Mouse (Mus musculus): ENCODE data around the gene Rpl10-ps3. TPM values are rescaled to one million over a fixed set of nuclear protein-coding genes. Genes with fewer than 3 reads are reported as not detected.

Rpl10-ps3 gene
- polyA plus RNA-seq, 1 experiment from 2014 or later, result 237 TPM

DNA sequence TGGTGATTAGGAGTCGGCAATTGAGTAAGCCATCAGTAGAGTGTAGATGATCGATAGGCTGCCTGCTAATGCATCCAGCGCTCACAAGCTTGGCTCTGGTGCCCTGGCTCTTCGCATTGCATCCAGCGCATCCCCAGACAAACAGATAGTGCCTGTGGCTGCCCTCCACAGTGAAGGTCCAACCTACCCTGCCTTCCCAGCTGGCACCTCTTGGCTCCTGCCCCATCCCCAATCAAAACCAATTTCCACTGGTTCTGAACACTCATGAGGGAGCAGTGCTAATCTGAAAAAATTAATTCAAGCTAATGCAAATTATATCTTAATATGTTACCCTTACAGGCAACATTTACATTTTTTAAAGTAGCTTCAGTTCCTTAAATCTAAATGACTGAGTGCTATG lies 25.3 kb downstream of the Rpl10-ps3 start:
- no peak overlapping the region for H3K9ac ChIP-seq (ENCODE audit: low read length)
- no peak overlapping the region for H3K27ac ChIP-seq (ENCODE audit: low read length)
- no peaks in the 10 kb centered on the region for H3K27me3 ChIP-seq (ENCODE audit: control insufficient read depth, insufficient read depth, low read depth, low read length)
- no peak overlapping the region for H3K4me3 ChIP-seq (ENCODE audit: low read length)
- no peaks in the 10 kb centered on the region for H3K4me1 ChIP-seq (replicated peaks; ENCODE audit: control insufficient read depth, insufficient read depth, low read length)
- no peaks in the 10 kb centered on the region for H3K36me3 ChIP-seq (ENCODE audit: control insufficient read depth, insufficient read depth, low read length)
- ATAC-seq (ENCODE audit: low read depth), result no peak
- H3K4me2 ChIP-seq (ENCODE audit: low read depth, low read length), result no peak overlapping the region
- H3K9me3 ChIP-seq (ENCODE audit: control insufficient read depth, low read length), result peaks cover 2% of the 10 kb centered on the region; the same call in 1 of the 2 replicates
- WGBS, result 82% methylated on average over 5 of the region's 5 CpGs

- Histone ChIP-seq H3K4me1 (replicated peaks; ENCODE audit: control insufficient read depth, insufficient read depth, low read length) (no peaks in the 10 kb centered on the region), H3K9ac (ENCODE audit: low read length) (no peak overlapping the region), H3K4me2 (ENCODE audit: low read depth, low read length) (no peak overlapping the region), H3K4me3 (ENCODE audit: low read length) (no peak overlapping the region), H3K9me3 (ENCODE audit: control insufficient read depth, low read length) (no peaks in the 10 kb centered on the region), H3K27ac (ENCODE audit: low read length) (no peak overlapping the region), H3K36me3 (ENCODE audit: control insufficient read depth, insufficient read depth, low read length) (no peaks in the 10 kb centered on the region), H3K27me3 (ENCODE audit: control insufficient read depth, insufficient read depth, low read depth, low read length) (no peaks in the 10 kb centered on the region)
- WGBS, result 30% methylated on average over 6 of the region's 6 CpGs
- ATAC-seq (ENCODE audit: low read depth), result no peak
Observed at GRCm38 (mm10) chr9:50317299-50317698, 27.5 kb downstream of the Rpl10-ps3 start.

- Histone ChIP-seq H3K36me3 (ENCODE audit: control insufficient read depth, insufficient read depth, low read length) (no peaks in the 10 kb centered on the region), H3K9ac (ENCODE audit: low read length) (no peak overlapping the region), H3K27me3 (ENCODE audit: control insufficient read depth, insufficient read depth, low read depth, low read length) (no peaks in the 10 kb centered on the region), H3K4me3 (ENCODE audit: low read length) (no peak overlapping the region), H3K4me2 (ENCODE audit: low read depth, low read length) (no peak overlapping the region), H3K27ac (ENCODE audit: low read length) (no peak overlapping the region), H3K4me1 (replicated peaks; ENCODE audit: control insufficient read depth, insufficient read depth, low read length) (no peaks in the 10 kb centered on the region), H3K9me3 (ENCODE audit: control insufficient read depth, low read length) (no peaks in the 10 kb centered on the region)
- WGBS, result 31% methylated on average over 3 of the region's 3 CpGs
- ATAC-seq (ENCODE audit: low read depth), result no peak
Observed at GRCm38 (mm10) chr9:50315650-50316049, 29.1 kb downstream of the Rpl10-ps3 start.

- 71% methylated on average over 6 of the region's 6 CpGs for whole genome bisulfite sequencing
- no peaks in the 10 kb centered on the region for H3K27me3 ChIP-seq (ENCODE audit: control insufficient read depth, insufficient read depth, low read depth, low read length)
- no peak overlapping the region for H3K27ac ChIP-seq (ENCODE audit: low read length)
- H3K36me3 ChIP-seq (ENCODE audit: control insufficient read depth, insufficient read depth, low read length), result no peaks in the 10 kb centered on the region
- H3K4me2 ChIP-seq (ENCODE audit: low read depth, low read length), result no peak overlapping the region
- H3K9ac ChIP-seq (ENCODE audit: low read length), result no peak overlapping the region
- no peak for ATAC-seq (ENCODE audit: low read depth)
- no peaks in the 10 kb centered on the region for H3K9me3 ChIP-seq (ENCODE audit: control insufficient read depth, low read length)
- no peak overlapping the region for H3K4me3 ChIP-seq (ENCODE audit: low read length)
- H3K4me1 ChIP-seq (replicated peaks; ENCODE audit: control insufficient read depth, insufficient read depth, low read length), result no peaks in the 10 kb centered on the region
Observed at GRCm38 (mm10) chr9:50311036-50311545, 33.7 kb downstream of the Rpl10-ps3 start.

GRCm38 (mm10) chr9:50305666-50306402 lies 38.9 kb downstream of the Rpl10-ps3 start:
- ATAC-seq (ENCODE audit: low read depth), result no peak
- Histone ChIP-seq H3K4me2 (ENCODE audit: low read depth, low read length) (no peak overlapping the region), H3K4me1 (replicated peaks; ENCODE audit: control insufficient read depth, insufficient read depth, low read length) (peaks cover 13% of the 10 kb centered on the region), H3K27me3 (ENCODE audit: control insufficient read depth, insufficient read depth, low read depth, low read length) (no peaks in the 10 kb centered on the region), H3K27ac (ENCODE audit: low read length) (no peak overlapping the region), H3K9me3 (ENCODE audit: control insufficient read depth, low read length) (no peaks in the 10 kb centered on the region), H3K4me3 (ENCODE audit: low read length) (no peak overlapping the region), H3K9ac (ENCODE audit: low read length) (no peak overlapping the region), H3K36me3 (ENCODE audit: control insufficient read depth, insufficient read depth, low read length) (no peaks in the 10 kb centered on the region)
- WGBS, result 60% methylated on average over 10 of the region's 10 CpGs

DNA sequence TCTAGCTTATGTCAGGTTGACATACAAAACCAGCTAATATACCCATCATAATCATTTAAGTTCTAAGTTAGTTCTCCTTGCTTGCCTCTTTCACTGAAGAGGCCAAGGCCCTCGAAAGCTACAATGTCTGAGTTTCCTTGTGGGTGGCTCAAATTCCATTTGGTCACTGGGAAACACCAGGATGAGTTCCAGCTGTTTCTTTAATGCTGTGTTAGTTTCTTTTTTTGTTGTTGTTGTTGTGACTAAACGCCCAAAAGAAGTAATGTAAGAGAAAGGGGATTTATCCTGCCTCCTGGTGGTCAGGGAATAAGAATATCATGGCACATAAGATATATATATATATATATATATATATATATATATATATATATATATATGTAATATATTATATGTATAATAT lies 39.7 kb downstream of the Rpl10-ps3 start:
- Histone ChIP-seq H3K4me1 (replicated peaks; ENCODE audit: control insufficient read depth, insufficient read depth, low read length) (peaks cover 13% of the 10 kb centered on the region), H3K9ac (ENCODE audit: low read length) (no peak overlapping the region), H3K4me2 (ENCODE audit: low read depth, low read length) (no peak overlapping the region), H3K9me3 (ENCODE audit: control insufficient read depth, low read length) (no peaks in the 10 kb centered on the region), H3K36me3 (ENCODE audit: control insufficient read depth, insufficient read depth, low read length) (no peaks in the 10 kb centered on the region), H3K27me3 (ENCODE audit: control insufficient read depth, insufficient read depth, low read depth, low read length) (no peaks in the 10 kb centered on the region), H3K4me3 (ENCODE audit: low read length) (no peak overlapping the region), H3K27ac (ENCODE audit: low read length) (peak overlapping the region; percentile 62)
- 45% methylated on average over 2 of the region's 2 CpGs for WGBS
- no peak; the same call in 1 of the 2 replicates for ATAC-seq (ENCODE audit: low read depth)

GRCm38 (mm10) chr9:50304004-50304403 lies 40.8 kb downstream of the Rpl10-ps3 start:
- H3K36me3 ChIP-seq (ENCODE audit: control insufficient read depth, insufficient read depth, low read length), result no peaks in the 10 kb centered on the region
- H3K9ac ChIP-seq (ENCODE audit: low read length), result no peak overlapping the region
- H3K4me1 ChIP-seq (replicated peaks; ENCODE audit: control insufficient read depth, insufficient read depth, low read length), result peaks cover 13% of the 10 kb centered on the region
- ATAC-seq (ENCODE audit: low read depth), result peak; percentile 89
- no peak overlapping the region for H3K4me3 ChIP-seq (ENCODE audit: low read length)
- no peaks in the 10 kb centered on the region for H3K9me3 ChIP-seq (ENCODE audit: control insufficient read depth, low read length)
- H3K27me3 ChIP-seq (ENCODE audit: control insufficient read depth, insufficient read depth, low read depth, low read length), result no peaks in the 10 kb centered on the region
- 33% methylated on average over 4 of the region's 4 CpGs for WGBS
- peak overlapping the region; percentile 62 for H3K27ac ChIP-seq (ENCODE audit: low read length)
- no peak overlapping the region for H3K4me2 ChIP-seq (ENCODE audit: low read depth, low read length)

DNA sequence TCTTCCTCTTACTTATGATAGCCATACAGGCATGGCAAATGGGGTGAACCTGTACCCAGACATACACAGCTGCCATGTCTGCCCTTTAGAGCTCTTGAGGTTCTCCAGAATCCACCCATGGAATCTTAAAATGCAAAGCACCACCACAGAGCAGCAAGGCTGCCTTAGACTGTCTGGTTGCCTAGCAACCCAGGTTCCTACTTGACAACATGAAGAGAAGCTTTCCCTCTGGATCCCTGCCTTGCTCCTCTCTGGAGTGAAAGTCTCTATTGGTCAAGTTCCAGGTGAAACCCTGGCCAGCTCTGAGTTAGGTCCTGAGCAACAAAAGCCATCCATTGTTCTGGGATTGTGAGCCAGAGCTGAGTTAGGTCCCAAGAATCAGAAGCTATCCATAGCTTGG lies 43.0 kb downstream of the Rpl10-ps3 start:
- Histone ChIP-seq H3K4me1 (replicated peaks; ENCODE audit: control insufficient read depth, insufficient read depth, low read length) (peaks cover 13% of the 10 kb centered on the region), H3K9me3 (ENCODE audit: control insufficient read depth, low read length) (no peaks in the 10 kb centered on the region), H3K4me2 (ENCODE audit: low read depth, low read length) (no peak overlapping the region), H3K36me3 (ENCODE audit: control insufficient read depth, insufficient read depth, low read length) (no peaks in the 10 kb centered on the region), H3K9ac (ENCODE audit: low read length) (no peak overlapping the region), H3K27me3 (ENCODE audit: control insufficient read depth, insufficient read depth, low read depth, low read length) (no peaks in the 10 kb centered on the region), H3K4me3 (ENCODE audit: low read length) (no peak overlapping the region), H3K27ac (ENCODE audit: low read length) (no peak overlapping the region)
- no peak for ATAC-seq (ENCODE audit: low read depth)

DNA sequence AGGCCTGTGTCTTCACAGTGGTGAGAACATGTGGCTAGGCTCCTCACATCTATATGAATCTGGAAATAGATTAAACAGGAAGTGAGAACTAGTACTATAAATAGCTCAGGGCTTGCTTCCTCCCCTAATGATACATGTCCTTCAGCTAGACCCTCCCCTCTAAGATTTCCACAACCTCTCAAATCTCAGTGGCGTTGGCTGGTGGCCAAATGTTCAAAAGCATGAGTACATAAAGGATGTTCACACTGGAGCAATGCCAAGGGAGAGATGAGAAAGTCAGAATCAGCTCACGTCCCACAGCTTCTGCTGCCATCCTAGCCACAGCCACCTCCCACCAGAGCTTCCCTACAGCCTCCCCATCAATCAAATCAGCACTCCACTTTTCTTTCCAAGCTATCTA lies 46.4 kb downstream of the Rpl10-ps3 start:
- no peak overlapping the region for H3K9ac ChIP-seq (ENCODE audit: low read length)
- no peaks in the 10 kb centered on the region; the same call in none of the 2 replicates for H3K4me1 ChIP-seq (replicated peaks; ENCODE audit: control insufficient read depth, insufficient read depth, low read length)
- no peaks in the 10 kb centered on the region for H3K27me3 ChIP-seq (ENCODE audit: control insufficient read depth, insufficient read depth, low read depth, low read length)
- H3K4me2 ChIP-seq (ENCODE audit: low read depth, low read length), result no peak overlapping the region
- H3K4me3 ChIP-seq (ENCODE audit: low read length), result no peak overlapping the region
- peak; percentile 79 for ATAC-seq (ENCODE audit: low read depth)
- H3K27ac ChIP-seq (ENCODE audit: low read length), result no peak overlapping the region
- 8% methylated on average over 2 of the region's 2 CpGs for WGBS
- H3K9me3 ChIP-seq (ENCODE audit: control insufficient read depth, low read length), result no peaks in the 10 kb centered on the region; the same call in 1 of the 2 replicates
- no peaks in the 10 kb centered on the region for H3K36me3 ChIP-seq (ENCODE audit: control insufficient read depth, insufficient read depth, low read length)

All from lung, embryonic 16.5 days (tissue).